Mouse (Mus musculus) NIH3T3 (cell line): ENCODE measurements around the gene Trim27.

ENCODE experiments used
- DNase-seq: peaks from one replicate; pipeline ENCODE4 v3.0.0-alpha.2; 2012; ENCODE audit warnings: low read depth

Gene Trim27

DNA sequence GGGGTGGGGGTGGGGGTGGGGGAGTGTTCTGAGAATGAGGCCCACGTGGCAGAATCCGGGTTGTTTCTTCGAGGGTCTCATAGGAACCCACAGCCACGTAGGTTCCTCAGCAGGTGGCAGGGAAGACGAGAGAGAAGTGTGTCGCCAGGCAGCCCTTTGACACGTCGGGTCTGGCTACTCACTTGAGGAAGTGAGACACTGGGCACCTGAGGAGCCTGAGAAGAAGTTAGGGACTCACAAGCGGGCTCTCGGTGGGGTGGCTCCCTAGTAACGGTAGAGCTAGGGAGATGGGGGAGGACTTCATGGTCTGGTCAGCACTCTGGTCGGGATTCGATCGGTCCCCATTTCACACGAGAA, at the start of gene Trim27:
Trim27 (plus strand) TSS at position 79 of the 357 bp plus-strand sequence.
- no peak for DNase-seq

DNA sequence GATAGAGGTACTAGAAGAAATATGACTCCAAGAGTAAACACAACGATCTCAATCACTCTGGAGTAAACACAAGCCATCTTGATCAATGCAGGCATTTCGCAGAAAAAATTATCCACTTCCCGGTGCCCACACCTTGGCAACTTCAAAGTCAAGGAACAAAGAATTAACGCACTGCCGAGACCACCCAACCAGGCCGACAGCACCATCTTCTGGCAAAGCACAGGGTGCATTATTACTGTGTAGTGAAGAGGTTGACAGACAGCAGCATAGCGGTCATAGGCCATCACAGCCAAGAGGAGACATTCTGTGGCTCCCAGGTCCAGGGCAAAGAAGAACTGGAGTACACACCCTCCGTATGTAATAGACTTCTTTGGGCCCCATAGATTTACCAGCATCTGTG, 36.8 kb upstream of the Trim27 start:
- no peak for DNase-seq

DNA sequence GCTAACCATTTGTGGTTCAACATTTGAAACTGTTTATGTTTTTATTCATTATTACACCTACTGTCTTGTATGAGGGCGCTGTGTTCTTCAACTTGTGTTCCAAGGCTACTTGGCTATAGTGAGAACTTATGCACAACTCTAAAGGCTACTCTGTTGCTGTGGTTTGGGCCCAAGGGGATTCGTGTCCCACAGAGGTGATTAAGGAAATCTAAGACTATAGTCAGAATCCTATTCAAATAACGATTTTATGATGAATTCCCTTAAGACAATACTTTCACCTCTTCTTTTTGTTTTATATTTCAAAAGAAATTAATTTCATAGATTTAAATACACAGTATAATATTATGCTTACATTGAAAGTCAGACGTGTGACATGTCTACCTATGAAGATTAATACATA, 33.5 kb upstream of the Trim27 start, which contains the start of gene Olfr1368:
Olfr1368 (minus strand) TSS at position 101 of the 400 bp plus-strand sequence.
- no peak for DNase-seq

- no peak for DNase-seq
These were observed 23.4 kb upstream of the Trim27 start for GRCm38 (mm10) chr13:21155888-21156287.

- DNase-seq, result no peak
These were observed 21.2 kb upstream of the Trim27 start for GRCm38 (mm10) chr13:21158071-21158470.

DNA sequence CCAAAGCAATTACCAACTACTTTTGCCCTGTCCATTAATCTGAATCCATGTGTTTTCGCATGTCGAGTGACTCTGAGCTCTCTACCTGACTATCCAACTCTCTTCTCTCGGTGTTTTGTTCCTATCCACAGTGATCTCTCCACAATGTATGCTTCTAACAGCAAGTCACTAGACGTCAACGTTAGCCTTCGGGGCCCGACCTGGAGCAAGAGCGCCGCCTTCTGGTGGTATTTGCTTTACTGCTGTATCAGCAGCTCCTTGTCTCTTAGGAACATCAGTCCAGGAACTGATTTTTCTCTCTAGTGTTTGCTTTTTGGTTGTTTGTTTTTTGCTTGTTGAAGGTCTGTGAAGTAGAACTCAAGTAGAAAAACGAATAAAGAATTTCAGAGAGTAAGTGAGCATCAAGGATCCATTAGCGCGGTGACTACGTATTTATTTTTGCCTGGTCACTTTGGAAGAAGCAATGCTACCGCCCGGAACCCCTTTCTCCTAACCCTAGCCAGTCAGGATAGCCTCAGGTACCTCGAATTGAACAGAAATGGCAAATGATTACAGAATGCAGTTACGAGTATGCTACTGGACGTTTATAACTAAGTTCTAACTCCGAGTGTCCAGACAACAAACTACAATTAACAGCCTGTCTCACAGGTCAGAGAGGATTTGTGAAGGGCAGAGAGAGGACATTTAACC, 20.3 kb upstream of the Trim27 start:
- peak; percentile 91 for DNase-seq

DNA sequence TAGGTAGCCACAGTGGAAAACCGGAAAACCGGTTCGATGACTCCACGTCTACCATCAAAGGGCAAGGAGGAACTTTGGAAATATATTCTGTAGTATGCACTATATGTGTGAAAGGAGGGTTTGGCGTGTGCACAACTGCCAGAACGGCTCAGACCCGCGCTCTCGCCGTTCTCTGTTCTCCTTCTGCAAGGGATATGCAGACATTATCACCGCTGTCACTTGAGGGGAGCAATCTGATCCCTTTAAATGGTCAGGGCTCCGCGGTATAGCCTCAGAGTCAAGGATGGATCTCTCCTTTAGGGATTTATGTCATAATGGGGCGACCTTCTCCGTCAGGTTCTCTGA, 19.8 kb upstream of the Trim27 start:
- no peak for DNase-seq

DNA sequence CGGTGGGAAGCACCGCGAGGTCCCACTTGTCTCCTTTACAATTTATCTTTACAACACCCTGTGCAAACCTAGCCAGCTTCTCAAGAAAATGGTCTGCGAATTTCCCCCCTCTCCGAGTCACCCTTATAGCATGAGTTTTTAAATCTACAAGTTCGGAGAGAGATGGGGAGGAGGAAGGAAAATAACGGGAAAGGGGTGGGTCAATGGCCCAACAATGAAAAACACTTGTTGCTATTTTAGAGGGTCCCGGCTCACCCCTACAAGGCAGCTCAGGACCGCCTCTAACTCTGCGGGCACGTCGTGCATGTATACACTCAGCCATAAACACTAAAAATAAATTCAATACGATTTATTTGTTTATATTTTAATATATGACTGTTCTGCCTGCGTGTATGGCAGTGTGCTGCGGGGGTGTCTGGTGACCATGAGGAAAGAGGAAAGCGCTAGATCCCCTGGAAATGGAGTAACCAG, 19.2 kb upstream of the Trim27 start:
- no peak for DNase-seq

- DNase-seq, result peak; percentile 94
These were observed 18.3 kb upstream of the Trim27 start for GRCm38 (mm10) chr13:21160657-21161590.

GRCm38 (mm10) chr13:21161591-21161990, 17.7 kb upstream of the Trim27 start:
- DNase-seq, result no peak

- no peak for DNase-seq
These were observed 16.7 kb upstream of the Trim27 start for GRCm38 (mm10) chr13:21162591-21162990.

GRCm38 (mm10) chr13:21166936-21167909, 12.0 kb upstream of the Trim27 start:
- peak; percentile 88 for DNase-seq

DNA sequence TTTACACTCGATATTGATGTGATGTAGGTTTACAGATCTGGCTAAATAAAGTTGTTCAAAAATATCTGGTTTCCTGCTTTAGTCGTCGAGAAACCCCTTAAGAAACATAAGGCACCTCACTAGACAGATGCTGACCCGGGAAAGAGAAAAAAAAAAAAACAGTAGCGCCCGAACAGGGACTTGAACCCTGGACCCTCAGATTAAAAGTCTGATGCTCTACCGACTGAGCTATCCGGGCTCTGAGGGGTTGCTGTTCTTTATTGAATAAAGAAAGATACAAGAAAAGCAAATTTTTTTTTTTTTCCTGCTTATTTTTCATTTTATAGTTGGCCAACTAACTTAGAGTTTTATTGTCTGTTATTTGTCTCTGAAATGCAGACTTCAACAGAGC, 11.3 kb upstream of the Trim27 start:
- peak; percentile 55 for DNase-seq

DNA sequence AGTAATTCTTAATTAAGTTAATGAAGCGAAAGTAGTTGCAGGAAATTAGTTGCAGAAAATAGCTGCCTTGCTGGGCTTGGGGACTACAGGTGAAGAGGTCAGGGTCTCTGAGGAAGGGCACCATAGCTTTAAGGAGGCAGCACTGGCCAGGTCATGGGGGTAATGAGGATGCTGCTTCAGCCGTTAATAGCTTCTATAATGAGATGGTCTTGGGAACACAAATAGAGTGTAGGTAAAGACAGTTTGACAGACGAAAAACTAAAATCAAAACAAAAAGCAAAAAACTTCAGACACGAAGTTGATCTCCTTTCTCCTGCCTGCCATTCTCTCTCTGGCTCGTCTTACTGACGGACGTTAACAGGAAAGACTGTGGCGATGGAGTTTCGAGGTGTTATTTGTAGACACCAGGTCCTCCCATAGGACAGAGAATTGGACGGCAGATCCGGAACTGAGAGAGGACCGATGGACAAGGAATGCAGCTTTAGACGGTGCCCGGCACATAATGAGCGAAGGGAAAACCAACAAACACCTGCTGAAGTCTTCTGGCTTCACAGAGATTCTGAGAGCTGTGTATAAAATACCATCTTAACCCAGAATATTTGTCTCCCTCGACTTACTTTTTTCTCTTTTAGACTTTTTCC, 10.8 kb upstream of the Trim27 start:
- peak; percentile 22 for DNase-seq

DNA sequence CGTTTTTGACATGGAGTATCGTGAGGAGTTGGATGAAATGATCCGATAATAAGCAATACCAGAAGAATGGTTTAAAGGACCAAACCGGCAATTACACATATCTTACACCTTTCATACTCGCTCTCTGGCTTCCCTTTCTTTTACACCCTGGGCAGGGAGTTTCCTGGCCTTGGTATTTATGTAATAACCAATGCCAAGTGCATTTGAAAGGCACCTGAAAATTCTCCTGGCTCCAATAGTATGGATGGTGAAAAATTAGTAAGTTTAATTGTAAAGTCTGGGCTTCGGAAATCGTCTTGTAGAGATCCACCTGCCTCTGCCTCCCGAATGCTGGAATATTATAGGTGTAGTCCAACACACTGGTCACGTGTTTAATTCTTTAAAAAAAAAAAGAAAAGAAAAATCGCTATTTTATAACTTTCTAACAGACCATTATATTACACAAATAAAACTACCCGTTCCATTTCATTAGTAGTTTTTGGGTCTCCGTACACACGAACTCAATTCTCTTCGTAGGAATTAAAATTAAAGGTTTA, 10.1 kb upstream of the Trim27 start:
- no peak for DNase-seq

DNA sequence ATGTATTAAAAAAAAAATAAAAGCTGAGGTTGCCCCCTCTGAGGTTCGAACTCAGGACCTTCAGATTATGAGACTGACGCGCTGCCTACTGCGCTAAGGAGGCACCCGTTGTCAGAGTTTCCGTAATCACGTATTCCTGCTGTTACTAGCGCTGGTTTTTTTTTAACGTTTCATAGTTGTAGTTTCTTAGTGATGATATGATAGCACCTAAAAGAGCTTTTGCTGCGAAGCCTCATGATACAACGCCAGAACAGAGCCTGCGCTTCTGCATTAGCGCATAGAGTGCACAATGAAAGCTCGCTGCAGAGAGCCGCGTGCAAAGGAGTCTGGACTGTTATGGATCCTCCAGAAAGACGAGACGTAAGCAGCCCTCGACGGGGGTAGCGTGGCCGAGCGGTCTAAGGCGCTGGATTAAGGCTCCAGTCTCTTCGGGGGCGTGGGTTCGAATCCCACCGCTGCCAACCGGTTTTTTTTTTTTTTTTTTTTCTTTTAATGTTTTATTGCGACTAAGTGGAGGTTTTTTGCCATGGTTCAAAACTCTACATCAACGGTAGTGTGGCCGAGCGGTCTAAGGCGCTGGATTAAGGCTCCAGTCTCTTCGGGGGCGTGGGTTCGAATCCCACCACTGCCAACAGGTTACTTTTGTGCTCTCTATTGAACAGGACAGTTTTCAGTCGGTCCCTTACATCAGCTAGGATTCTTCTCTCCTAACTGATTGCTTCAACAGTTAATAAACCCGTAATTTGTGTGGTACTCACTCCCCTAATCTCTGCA, 9.4 kb upstream of the Trim27 start:
- peak; percentile 83 for DNase-seq

- no peak for DNase-seq
These were observed 8.7 kb upstream of the Trim27 start for GRCm38 (mm10) chr13:21170431-21171155.

- DNase-seq, result peak; percentile 22
These were observed 8.1 kb upstream of the Trim27 start for GRCm38 (mm10) chr13:21171156-21171530.

DNA sequence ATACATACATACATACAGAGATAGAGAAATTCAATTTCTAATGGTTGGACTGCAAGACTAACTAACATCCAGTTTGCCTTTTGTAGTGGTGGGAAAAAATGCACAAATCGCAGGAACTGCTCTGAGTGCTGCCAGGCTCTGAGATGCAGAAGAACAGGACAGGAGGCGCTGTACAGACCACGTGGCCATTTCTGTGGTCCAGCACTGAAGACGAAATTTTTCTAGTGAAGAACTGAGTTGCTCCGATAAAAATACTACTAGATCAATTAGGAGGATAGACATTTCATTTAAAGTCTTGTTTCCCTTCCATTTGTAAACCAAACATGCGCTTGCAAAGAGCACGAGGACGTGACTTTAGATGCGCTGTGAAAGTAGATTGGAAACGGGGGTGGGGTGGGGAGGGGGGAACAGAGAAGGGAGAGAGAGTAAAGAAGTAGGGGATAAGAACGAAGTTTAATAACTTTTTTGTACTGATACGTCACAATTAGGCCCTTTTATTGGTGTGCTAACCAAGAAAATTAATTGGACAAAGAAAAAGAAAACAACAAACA, 7.6 kb upstream of the Trim27 start:
- peak; percentile 72 for DNase-seq
